Mouse (Mus musculus) forebrain, embryonic 15.5 days (tissue): Measurements from ENCODE around the gene Nhlrc2. TPM values are rescaled to one million over a fixed set of nuclear protein-coding genes. Genes with fewer than 3 reads are reported as not detected.

Source experiments
- ATAC-seq: fragments of 200-750 bp; cut with Nextera tagmentation; replicated peaks from 2 replicates; pipeline ENCODE4 v1.8.0; 2017; ENCODE audit warnings: mild to moderate bottlenecking, moderate TSS enrichment, moderate library complexity
- H3K27ac ChIP-seq: fragments of 300-500 bp; sonication (generic); replicated peaks from 2 replicates; pipeline ENCODE4 v1.5.1; 2015; ENCODE audit warnings: mild to moderate bottlenecking, inconsistent platforms
- H3K27me3 ChIP-seq: fragments of 300-500 bp; sonication (generic); 2 replicates; pipeline ENCODE4 v1.6.1; 2015; ENCODE audit warnings: inconsistent platforms
- H3K36me3 ChIP-seq: fragments of 300-500 bp; sonication (generic); 2 replicates; pipeline ENCODE4 v1.6.1; 2015; ENCODE audit warnings: mild to moderate bottlenecking, inconsistent platforms
- H3K4me1 ChIP-seq: fragments of 300-500 bp; sonication (generic); 2 replicates; pipeline ENCODE4 v1.6.1; 2015; ENCODE audit warnings: inconsistent platforms
- H3K4me2 ChIP-seq: fragments of 300-500 bp; sonication (generic); replicated peaks from 2 replicates; pipeline ENCODE4 v1.6.1; 2015; ENCODE audit warnings: mild to moderate bottlenecking, inconsistent platforms
- H3K4me3 ChIP-seq: fragments of 300-500 bp; sonication (generic); 2 replicates; pipeline ENCODE4 v1.5.1; 2015; ENCODE audit warnings: mild to moderate bottlenecking, inconsistent platforms
- H3K9ac ChIP-seq: fragments of 300-500 bp; sonication (generic); replicated peaks from 2 replicates; pipeline ENCODE4 v1.6.1; 2015; ENCODE audit warnings: mild to moderate bottlenecking, inconsistent platforms
- H3K9me3 ChIP-seq: fragments of 300-500 bp; sonication (generic); 2 replicates; pipeline ENCODE4 v1.6.1; 2016; ENCODE audit warnings: inconsistent platforms
- WGBS: fragments of 180-500 bp; shearing (Covaris S2); methylation state at CpG from one replicate; pipeline ENCODE4 v1.1.7; 2015; ENCODE audit warnings: mixed read lengths; 5-methylcytosine and 5-hydroxymethylcytosine counted together
- polyA plus RNA-seq: library from polyadenylated mRNA; unstranded; fragments of >200 nt; fragmentation: Nextera tagmentation; extraction: Ambion mirVana; gene quantifications from 2 replicates; pipeline ENCODE4 v1.2.1, GENCODE M21; 2015

The Nhlrc2 gene
- polyA plus RNA-seq, 1 experiment from 2014 or later, result 11.2 TPM

DNA sequence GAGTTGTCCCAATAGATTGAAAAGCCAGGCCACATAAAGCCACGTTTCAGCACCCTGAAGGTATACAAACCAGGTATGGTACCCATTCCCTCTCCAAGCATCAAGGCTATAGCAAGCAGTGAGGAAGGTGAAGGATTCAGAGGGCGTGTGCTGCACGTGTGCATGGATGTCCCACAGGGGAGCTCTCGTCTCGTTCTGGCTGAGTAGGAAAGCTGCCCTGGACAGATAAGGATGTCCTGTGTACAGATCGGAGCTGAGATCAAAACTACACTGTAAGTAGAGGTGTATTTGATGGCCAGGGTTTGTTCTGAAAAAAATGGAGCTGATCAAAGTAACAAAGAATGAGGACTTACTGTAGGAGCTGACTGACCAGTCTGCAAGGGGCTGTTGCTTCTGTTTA is 18.9 kb downstream of the Nhlrc2 start:
- WGBS, result 85% methylated on average over 6 of the region's 6 CpGs
- H3K36me3 ChIP-seq, result peaks cover 5% of the 10 kb centered on the region; the same call in 1 of the 2 replicates
- H3K4me2 ChIP-seq, result no peak overlapping the region
- H3K4me1 ChIP-seq, result peaks cover 3% of the 10 kb centered on the region
- no peak for ATAC-seq
- H3K27ac ChIP-seq, result no peak overlapping the region
- no peak overlapping the region for H3K4me3 ChIP-seq
- H3K9me3 ChIP-seq, result no peaks in the 10 kb centered on the region
- H3K9ac ChIP-seq, result no peak overlapping the region
- H3K27me3 ChIP-seq, result no peaks in the 10 kb centered on the region

DNA sequence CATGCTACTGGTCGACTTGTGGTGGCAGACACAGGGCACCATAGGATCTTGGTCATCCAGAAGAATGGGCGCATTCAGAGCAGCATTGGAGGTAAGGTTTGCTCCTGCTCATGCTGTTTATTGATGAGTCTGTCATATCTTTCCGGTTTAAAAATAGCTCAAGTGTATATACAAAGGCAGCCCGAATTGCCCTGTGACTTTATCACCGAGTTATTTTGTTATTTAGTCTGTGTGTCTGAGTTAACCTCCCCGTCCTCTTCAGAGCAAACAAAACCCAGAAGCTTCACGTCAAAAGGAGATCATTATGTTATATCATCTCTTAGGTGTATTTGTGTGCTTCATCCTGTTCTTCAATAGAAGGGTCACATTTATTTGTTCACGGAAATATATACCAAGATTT is 22.7 kb downstream of the Nhlrc2 start:
- Histone ChIP-seq H3K27me3 (no peaks in the 10 kb centered on the region), H3K9ac (no peak overlapping the region), H3K4me3 (no peak overlapping the region), H3K27ac (no peak overlapping the region), H3K9me3 (no peaks in the 10 kb centered on the region), H3K36me3 (peaks cover 7% of the 10 kb centered on the region; the same call in 1 of the 2 replicates), H3K4me1 (peaks cover 5% of the 10 kb centered on the region), H3K4me2 (no peak overlapping the region)
- no peak for ATAC-seq
- WGBS, result 92% methylated on average over 8 of the region's 8 CpGs

DNA sequence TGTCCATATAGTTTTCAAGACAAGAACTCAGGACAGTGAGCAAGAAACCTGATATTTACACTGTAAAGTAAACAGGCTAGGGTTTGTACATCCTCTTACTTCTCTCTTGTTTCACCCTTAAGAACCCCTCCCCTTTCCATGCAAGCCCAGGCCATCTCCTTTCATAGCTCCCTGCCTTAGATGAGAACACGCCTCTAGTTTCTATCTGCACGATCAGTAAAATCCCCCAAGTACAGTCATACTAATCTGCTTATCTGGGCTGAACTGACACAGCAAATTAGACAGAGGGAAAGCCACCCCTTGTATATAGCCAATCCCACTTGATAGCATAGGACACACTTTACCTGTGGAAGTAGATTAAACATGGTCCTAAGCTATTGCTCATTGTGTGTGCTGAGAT is 23.2 kb downstream of the Nhlrc2 start:
- 81% methylated on average over 2 of the region's 2 CpGs for WGBS
- H3K4me2 ChIP-seq, result no peak overlapping the region
- no peak for ATAC-seq
- H3K4me1 ChIP-seq, result peaks cover 5% of the 10 kb centered on the region
- H3K27ac ChIP-seq, result no peak overlapping the region
- H3K4me3 ChIP-seq, result no peak overlapping the region
- peaks cover 11% of the 10 kb centered on the region; the same call in 1 of the 2 replicates for H3K36me3 ChIP-seq
- no peaks in the 10 kb centered on the region for H3K9me3 ChIP-seq
- no peaks in the 10 kb centered on the region for H3K27me3 ChIP-seq
- H3K9ac ChIP-seq, result no peak overlapping the region

DNA sequence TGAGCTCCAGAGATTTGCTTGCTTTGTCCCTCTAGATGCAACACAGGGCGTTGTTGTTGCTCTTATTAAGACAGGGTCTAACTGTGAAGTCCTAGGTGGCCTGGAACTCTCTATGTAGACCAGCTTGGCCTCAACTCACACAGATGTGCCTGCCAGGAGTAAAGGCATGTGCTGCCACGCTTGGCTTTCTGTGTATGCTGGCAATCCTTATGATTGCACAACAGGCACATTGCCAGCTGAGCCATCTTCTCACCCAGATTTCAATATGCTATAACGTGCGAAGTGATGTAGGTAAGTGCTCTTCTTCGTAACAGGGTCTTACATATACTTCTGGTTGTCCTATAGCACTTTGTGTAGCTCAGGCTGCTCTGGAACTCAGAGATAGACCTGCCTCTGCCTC is 23.9 kb downstream of the Nhlrc2 start:
- H3K4me1 ChIP-seq, result peaks cover 5% of the 10 kb centered on the region
- peaks cover 13% of the 10 kb centered on the region; the same call in 1 of the 2 replicates for H3K36me3 ChIP-seq
- H3K9ac ChIP-seq, result no peak overlapping the region
- H3K9me3 ChIP-seq, result no peaks in the 10 kb centered on the region
- H3K27me3 ChIP-seq, result no peaks in the 10 kb centered on the region
- ATAC-seq, result no peak
- H3K27ac ChIP-seq, result no peak overlapping the region
- H3K4me3 ChIP-seq, result no peak overlapping the region
- no peak overlapping the region for H3K4me2 ChIP-seq
- WGBS, result 75% methylated on average over 5 of the region's 5 CpGs

DNA sequence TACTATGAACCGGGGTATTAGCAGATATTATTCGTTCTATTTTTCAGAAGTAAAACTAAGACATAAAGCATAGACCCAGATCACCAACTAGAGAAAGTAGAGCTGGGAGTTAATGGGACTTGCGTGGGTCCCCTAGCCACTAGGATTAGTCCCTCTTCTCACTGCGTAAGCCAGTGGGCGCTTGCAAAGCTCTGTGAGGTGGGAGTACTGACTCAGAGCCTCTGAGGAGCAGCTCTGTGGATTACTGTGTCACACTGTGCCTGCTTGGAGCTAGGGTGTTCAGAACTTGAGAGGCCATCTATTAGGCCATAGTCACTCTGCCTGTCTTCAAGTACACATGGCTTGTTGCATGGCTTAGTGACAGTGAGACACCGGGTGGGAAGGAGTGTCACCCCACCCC is 25.1 kb downstream of the Nhlrc2 start:
- H3K4me2 ChIP-seq, result no peak overlapping the region
- WGBS, result 92% methylated on average over 6 of the region's 6 CpGs

DNA sequence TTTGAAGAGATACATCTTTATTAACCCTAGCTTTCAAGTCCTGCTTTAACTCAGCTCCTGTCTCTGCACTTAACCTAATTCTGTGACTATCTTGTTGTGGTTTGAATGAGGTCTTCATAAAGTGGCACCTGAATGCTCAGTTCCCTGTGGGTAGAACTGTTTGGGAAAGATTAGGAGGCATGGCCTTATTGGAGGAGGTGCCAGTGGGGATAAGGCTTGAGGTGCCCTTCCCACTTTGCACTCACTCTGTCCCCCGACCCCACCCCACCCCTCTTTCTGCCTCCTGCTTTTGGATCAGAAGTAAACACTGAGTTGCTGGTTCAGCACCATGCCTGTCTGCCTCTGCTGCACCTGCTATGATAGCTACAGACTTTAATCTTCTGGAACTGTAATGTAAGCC is 29.7 kb downstream of the Nhlrc2 start:
- Histone ChIP-seq H3K27me3 (no peaks in the 10 kb centered on the region), H3K4me1 (no peaks in the 10 kb centered on the region), H3K9ac (no peak overlapping the region), H3K27ac (no peak overlapping the region), H3K4me2 (no peak overlapping the region), H3K4me3 (no peak overlapping the region), H3K9me3 (no peaks in the 10 kb centered on the region), H3K36me3 (peaks cover 10% of the 10 kb centered on the region; the same call in 1 of the 2 replicates)
- WGBS, result 96% methylated on average over 1 of the region's 1 CpGs
- no peak for ATAC-seq

More for the DNA sequence above, 25.1 kb downstream of the Nhlrc2 start:
- H3K9me3 ChIP-seq, result no peaks in the 10 kb centered on the region
- no peak for ATAC-seq
- no peaks in the 10 kb centered on the region for H3K27me3 ChIP-seq
- H3K4me3 ChIP-seq, result no peak overlapping the region
- H3K36me3 ChIP-seq, result peaks cover 18% of the 10 kb centered on the region; the same call in 1 of the 2 replicates
- H3K4me1 ChIP-seq, result peaks cover 5% of the 10 kb centered on the region
- H3K27ac ChIP-seq, result no peak overlapping the region
- H3K9ac ChIP-seq, result no peak overlapping the region

DNA sequence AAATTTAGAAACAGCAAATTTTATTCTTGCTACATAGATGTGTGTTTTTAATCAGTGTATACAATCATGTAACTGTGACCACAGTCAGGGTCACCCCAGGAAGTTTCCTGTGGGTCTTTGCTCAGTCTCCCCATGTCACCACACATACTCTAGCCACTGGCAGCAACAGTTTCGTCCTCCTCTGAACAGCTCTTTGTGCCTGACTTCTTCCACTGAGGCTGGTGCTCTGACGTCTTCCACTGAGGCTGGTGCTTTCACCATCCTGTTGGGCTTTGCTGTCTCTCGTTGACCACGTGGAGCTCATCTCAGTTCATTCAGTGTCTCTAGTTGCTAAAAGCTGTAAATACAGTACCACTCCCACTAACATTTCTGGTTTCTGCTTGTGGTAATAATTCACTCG is 33.9 kb downstream of the Nhlrc2 start:
- ATAC-seq, result no peak
- no peak overlapping the region for H3K4me3 ChIP-seq
- H3K4me1 ChIP-seq, result no peaks in the 10 kb centered on the region
- peaks cover 4% of the 10 kb centered on the region; the same call in 1 of the 2 replicates for H3K36me3 ChIP-seq
- H3K9me3 ChIP-seq, result no peaks in the 10 kb centered on the region
- H3K9ac ChIP-seq, result no peak overlapping the region
- no peak overlapping the region for H3K27ac ChIP-seq
- WGBS, result 92% methylated on average over 5 of the region's 5 CpGs
- H3K4me2 ChIP-seq, result no peak overlapping the region
- H3K27me3 ChIP-seq, result no peaks in the 10 kb centered on the region

DNA sequence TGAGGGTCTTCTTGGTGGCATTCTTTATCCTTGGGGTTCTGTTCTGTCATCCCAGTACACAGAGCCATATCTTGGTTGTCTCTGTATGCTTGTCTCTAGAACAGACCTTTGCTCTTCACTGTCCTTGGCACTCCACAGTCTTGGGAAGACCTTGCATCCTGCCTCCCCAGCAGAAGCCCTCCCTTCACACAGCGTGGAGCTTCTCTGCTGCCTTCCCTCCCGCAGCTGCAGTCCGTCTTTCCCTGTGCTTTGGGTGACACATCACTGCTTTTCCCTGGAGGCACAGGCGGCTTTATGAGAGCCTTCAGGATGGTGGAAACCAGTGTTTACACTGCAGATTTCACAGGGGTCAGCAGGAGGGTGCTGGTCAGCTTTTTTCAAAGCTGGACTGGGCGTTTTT is 35.7 kb downstream of the Nhlrc2 start:
- H3K4me2 ChIP-seq, result no peak overlapping the region

DNA sequence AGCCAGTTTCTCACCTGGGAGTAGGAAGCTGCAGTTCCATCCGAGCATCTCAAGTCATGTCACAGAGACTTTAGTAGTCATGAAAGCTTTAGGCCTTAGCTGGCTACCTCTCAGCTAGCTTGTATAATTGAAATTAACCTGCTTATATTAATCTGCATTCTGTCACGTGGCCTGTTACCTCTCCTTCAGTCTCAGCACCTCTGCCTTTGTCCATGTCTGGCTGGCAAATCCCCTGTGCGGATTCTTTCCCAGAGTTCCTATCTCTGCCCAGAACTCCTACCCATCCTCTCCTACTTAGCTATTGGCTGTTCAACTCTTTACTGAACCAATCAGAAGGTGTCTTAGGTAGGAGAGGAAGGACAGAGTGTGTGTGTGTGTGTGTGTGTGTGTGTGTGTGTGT is 36.2 kb downstream of the Nhlrc2 start:
- peaks cover 4% of the 10 kb centered on the region for H3K4me1 ChIP-seq
- H3K9ac ChIP-seq, result no peak overlapping the region
- H3K4me3 ChIP-seq, result no peak overlapping the region
- no peak for ATAC-seq
- no peaks in the 10 kb centered on the region for H3K27me3 ChIP-seq
- H3K9me3 ChIP-seq, result no peaks in the 10 kb centered on the region
- H3K36me3 ChIP-seq, result peaks cover 11% of the 10 kb centered on the region
- H3K4me2 ChIP-seq, result no peak overlapping the region
- 84% methylated on average over 3 of the region's 3 CpGs for WGBS
- H3K27ac ChIP-seq, result no peak overlapping the region

More for the DNA sequence above, 35.7 kb downstream of the Nhlrc2 start:
- ATAC-seq, result no peak
- peaks cover 4% of the 10 kb centered on the region for H3K4me1 ChIP-seq
- H3K4me3 ChIP-seq, result no peak overlapping the region
- peaks cover 8% of the 10 kb centered on the region for H3K36me3 ChIP-seq
- no peak overlapping the region for H3K27ac ChIP-seq
- no peak overlapping the region for H3K9ac ChIP-seq
- WGBS, result 86% methylated on average over 5 of the region's 5 CpGs
- no peaks in the 10 kb centered on the region for H3K27me3 ChIP-seq
- H3K9me3 ChIP-seq, result no peaks in the 10 kb centered on the region

DNA sequence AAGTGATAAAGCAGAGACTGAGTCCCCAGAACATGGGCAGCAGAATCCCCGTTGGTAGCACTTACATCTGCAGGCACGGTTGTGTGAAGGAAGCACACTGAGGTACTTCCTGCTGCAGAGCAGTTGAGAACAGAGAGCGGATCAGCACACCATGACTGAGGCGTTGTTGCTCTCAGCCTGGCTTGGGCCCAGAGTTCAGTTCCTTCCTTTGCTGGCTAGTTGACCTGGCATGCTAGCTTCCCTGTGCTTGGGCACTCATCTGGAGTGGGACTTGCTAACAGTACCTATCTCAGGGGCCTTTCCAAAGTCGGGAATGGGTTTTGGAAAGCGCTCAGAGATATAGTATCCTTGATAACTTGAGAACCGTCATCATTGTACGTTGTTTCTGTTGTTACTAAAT is 38.3 kb downstream of the Nhlrc2 start:
- no peaks in the 10 kb centered on the region for H3K9me3 ChIP-seq
- H3K27ac ChIP-seq, result no peak overlapping the region
- H3K4me3 ChIP-seq, result no peak overlapping the region
- no peaks in the 10 kb centered on the region for H3K27me3 ChIP-seq
- peaks cover 4% of the 10 kb centered on the region for H3K4me1 ChIP-seq
- no peak overlapping the region for H3K4me2 ChIP-seq
- H3K9ac ChIP-seq, result no peak overlapping the region
- ATAC-seq, result no peak
- H3K36me3 ChIP-seq, result peaks cover 20% of the 10 kb centered on the region
- WGBS, result 89% methylated on average over 8 of the region's 8 CpGs

DNA sequence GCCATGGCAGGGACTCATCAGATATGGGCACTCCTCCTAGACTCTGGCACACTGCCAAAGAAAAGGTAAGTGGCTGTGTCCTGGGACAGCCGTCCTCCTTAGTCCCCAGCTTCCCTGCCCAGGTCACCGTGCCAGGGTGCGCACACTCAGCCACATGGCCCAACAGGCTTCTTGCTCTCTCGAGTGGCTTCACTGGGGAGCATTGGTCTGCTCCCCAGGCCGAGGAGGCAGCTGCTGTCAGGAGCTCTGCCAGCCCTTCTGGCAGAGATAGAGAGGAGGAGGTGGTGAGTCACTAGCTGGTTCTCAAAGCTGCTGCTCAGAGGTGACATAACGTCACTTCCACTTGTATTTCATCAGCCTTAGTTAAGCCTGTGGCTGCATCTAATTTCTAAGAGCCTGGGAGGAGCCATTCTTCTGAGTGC is 40.2 kb downstream of the Nhlrc2 start:
- Histone ChIP-seq H3K27ac (no peak overlapping the region), H3K4me3 (no peak overlapping the region), H3K4me1 (peaks cover 4% of the 10 kb centered on the region), H3K9me3 (no peaks in the 10 kb centered on the region), H3K27me3 (no peaks in the 10 kb centered on the region), H3K36me3 (peaks cover 31% of the 10 kb centered on the region), H3K9ac (no peak overlapping the region), H3K4me2 (no peak overlapping the region)
- no peak; the same call in 1 of the 2 replicates for ATAC-seq
- WGBS, result 58% methylated on average over 6 of the region's 6 CpGs

DNA sequence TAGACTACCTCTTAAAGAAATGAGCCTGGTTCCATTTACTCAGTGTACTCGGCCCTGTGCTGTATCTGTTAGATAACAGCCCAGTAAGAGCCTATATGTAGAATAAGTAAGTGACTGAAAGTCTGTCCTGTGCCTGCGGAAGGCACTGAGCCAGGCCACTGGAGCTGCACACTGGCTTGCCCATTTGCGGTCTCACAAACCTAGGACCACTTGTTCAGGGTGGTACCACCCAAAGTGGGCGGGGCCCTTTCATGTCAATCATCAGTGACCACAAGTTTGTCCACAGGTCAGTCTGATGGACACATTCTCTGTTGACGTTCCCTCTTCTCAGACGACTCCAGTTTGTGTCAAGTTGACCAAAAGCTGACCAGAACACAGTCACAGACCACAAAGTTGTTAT is 40.9 kb downstream of the Nhlrc2 start:
- H3K27me3 ChIP-seq, result no peaks in the 10 kb centered on the region
- H3K36me3 ChIP-seq, result peaks cover 35% of the 10 kb centered on the region
- ATAC-seq, result no peak
- no peak overlapping the region for H3K9ac ChIP-seq
- peaks cover 4% of the 10 kb centered on the region for H3K4me1 ChIP-seq
- no peak overlapping the region for H3K4me3 ChIP-seq
- WGBS, result 96% methylated on average over 6 of the region's 6 CpGs
- H3K9me3 ChIP-seq, result no peaks in the 10 kb centered on the region
- no peak overlapping the region for H3K4me2 ChIP-seq
- H3K27ac ChIP-seq, result no peak overlapping the region

DNA sequence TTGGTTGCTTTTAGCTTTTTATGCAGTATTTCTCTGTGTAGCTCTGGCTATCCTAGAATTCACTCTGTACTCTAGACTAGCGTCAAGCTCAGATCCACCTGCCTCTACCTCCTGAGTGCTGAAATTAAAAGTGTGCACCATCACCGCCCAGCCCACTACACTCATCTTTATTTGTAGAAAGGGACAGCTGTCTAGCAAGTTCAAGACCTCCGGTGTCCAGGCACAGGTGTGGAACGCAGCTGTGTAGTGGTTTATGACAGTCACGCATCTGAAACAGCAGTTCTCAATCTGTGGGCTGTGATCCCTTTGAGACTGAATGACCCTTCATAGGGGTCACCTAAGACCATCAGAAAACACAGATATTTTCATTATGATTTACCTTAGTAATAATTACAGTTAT is 41.4 kb downstream of the Nhlrc2 start:
- Histone ChIP-seq H3K4me1 (peaks cover 4% of the 10 kb centered on the region), H3K9me3 (no peaks in the 10 kb centered on the region), H3K27me3 (no peaks in the 10 kb centered on the region), H3K27ac (no peak overlapping the region), H3K9ac (no peak overlapping the region), H3K4me3 (no peak overlapping the region), H3K4me2 (no peak overlapping the region), H3K36me3 (peaks cover 36% of the 10 kb centered on the region)
- 99% methylated on average over 5 of the region's 5 CpGs for WGBS
- ATAC-seq, result no peak
